Mouse (Mus musculus): ENCODE data around the gene Trappc11.
A peak's percentile ranks its signal among the peaks of the same experiment; 100 is the strongest.

Trappc11 gene

GRCm38 (mm10) chr8:47533344-47534125 is at the start of gene Trappc11, which contains the start of gene Rwdd4a:
Gene Trappc11 (minus strand): TSS chr8:47533470.
Gene Rwdd4a (plus strand): TSS chr8:47533664.
- peak; percentile 90 for DNase-seq (ENCODE audit: low spot score)

- DNase-seq (ENCODE audit: low spot score), result no peak
These were observed 48.2 kb upstream of the Trappc11 start for GRCm38 (mm10) chr8:47581454-47581853.

GRCm38 (mm10) chr8:47573482-47573881 is 40.2 kb upstream of the Trappc11 start:
- no peak for DNase-seq (ENCODE audit: low spot score)

- DNase-seq (ENCODE audit: low spot score), result no peak
These were observed 36.9 kb upstream of the Trappc11 start for GRCm38 (mm10) chr8:47570161-47570560.

- no peak for DNase-seq (ENCODE audit: low spot score)
These were observed 34.8 kb upstream of the Trappc11 start for GRCm38 (mm10) chr8:47568098-47568497.

- no peak for DNase-seq (ENCODE audit: low spot score)
These were observed 33.3 kb upstream of the Trappc11 start for GRCm38 (mm10) chr8:47566551-47566950.

GRCm38 (mm10) chr8:47560801-47561200 is 27.5 kb upstream of the Trappc11 start:
- DNase-seq (ENCODE audit: low spot score), result no peak

- DNase-seq (ENCODE audit: low spot score), result no peak
These were observed 25.0 kb upstream of the Trappc11 start for GRCm38 (mm10) chr8:47558274-47558673.

GRCm38 (mm10) chr8:47556446-47556845 is 23.2 kb upstream of the Trappc11 start:
- DNase-seq (ENCODE audit: low spot score), result no peak

- DNase-seq (ENCODE audit: low spot score), result no peak
These were observed 20.3 kb upstream of the Trappc11 start for GRCm38 (mm10) chr8:47553613-47554012.

GRCm38 (mm10) chr8:47547102-47547501 is 13.8 kb upstream of the Trappc11 start:
- no peak for DNase-seq (ENCODE audit: low spot score)

GRCm38 (mm10) chr8:47544094-47544493 is 10.8 kb upstream of the Trappc11 start:
- DNase-seq (ENCODE audit: low spot score), result no peak

- DNase-seq (ENCODE audit: low spot score), result no peak
These were observed 9.5 kb upstream of the Trappc11 start for GRCm38 (mm10) chr8:47542746-47543145.

GRCm38 (mm10) chr8:47538323-47538722 is 5.1 kb upstream of the Trappc11 start:
- DNase-seq (ENCODE audit: low spot score), result no peak

- no peak for DNase-seq (ENCODE audit: low spot score)
These were observed 5.2 kb downstream of the Trappc11 start for GRCm38 (mm10) chr8:47528094-47528493.

- DNase-seq (ENCODE audit: low spot score), result no peak
These were observed 19.7 kb downstream of the Trappc11 start for GRCm38 (mm10) chr8:47513601-47514000.

GRCm38 (mm10) chr8:47510930-47511329 is 22.3 kb downstream of the Trappc11 start:
- no peak for DNase-seq (ENCODE audit: low spot score)

GRCm38 (mm10) chr8:47505431-47505830 is 27.8 kb downstream of the Trappc11 start:
- DNase-seq (ENCODE audit: low spot score), result no peak

- no peak for DNase-seq (ENCODE audit: low spot score)
These were observed 30.7 kb downstream of the Trappc11 start for GRCm38 (mm10) chr8:47502546-47502945.

GRCm38 (mm10) chr8:47501994-47502393 is 31.3 kb downstream of the Trappc11 start:
- no peak for DNase-seq (ENCODE audit: low spot score)

- DNase-seq (ENCODE audit: low spot score), result no peak
These were observed 37.8 kb downstream of the Trappc11 start for GRCm38 (mm10) chr8:47495428-47495827.

GRCm38 (mm10) chr8:47494602-47495153 is 38.6 kb downstream of the Trappc11 start:
- DNase-seq (ENCODE audit: low spot score), result no peak

GRCm38 (mm10) chr8:47493106-47493505 is 40.2 kb downstream of the Trappc11 start:
- DNase-seq (ENCODE audit: low spot score), result no peak

GRCm38 (mm10) chr8:47487231-47487630 is 46.0 kb downstream of the Trappc11 start:
- DNase-seq (ENCODE audit: low spot score), result no peak

Data from ovary, postnatal 36 days (tissue).